Mouse (Mus musculus) adrenal gland, postnatal 0 days (tissue): ENCODE data around the gene Ccdc153. TPM values are rescaled to one million over a fixed set of nuclear protein-coding genes. Genes with fewer than 3 reads are reported as not detected.

ENCODE experiments used
- polyA plus RNA-seq: library from polyadenylated mRNA; unstranded; fragments of >200 nt; fragmentation: Nextera tagmentation; extraction: Ambion mirVana; gene quantifications from 2 replicates; pipeline ENCODE4 v1.2.1, GENCODE M21; 2015

The Ccdc153 gene
- 2.3 and 4.2 TPM in 2 replicates for polyA plus RNA-seq

DNA sequence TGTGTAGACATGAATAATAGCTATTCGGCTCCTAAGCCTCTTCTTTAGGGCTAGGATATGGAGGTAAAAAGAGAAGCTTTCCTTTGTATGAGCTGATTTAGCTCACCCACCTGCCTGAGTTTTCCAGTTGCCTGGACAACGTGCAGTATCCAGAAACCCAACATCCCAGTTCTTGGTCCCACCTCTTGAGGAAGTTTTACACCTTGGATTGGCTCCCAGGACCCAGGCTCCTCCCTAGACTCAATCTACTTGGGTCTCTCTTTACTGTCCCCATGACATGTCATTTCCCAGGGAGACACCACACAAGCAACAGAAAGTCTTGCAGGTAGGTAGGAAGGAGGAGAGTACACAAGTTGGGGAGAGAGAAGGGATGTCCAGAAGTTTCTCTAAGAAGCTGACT is at the start of gene Ccdc153:
TSS of gene Ccdc153 (plus strand) at position 278 of the 400 bp plus-strand sequence.

DNA sequence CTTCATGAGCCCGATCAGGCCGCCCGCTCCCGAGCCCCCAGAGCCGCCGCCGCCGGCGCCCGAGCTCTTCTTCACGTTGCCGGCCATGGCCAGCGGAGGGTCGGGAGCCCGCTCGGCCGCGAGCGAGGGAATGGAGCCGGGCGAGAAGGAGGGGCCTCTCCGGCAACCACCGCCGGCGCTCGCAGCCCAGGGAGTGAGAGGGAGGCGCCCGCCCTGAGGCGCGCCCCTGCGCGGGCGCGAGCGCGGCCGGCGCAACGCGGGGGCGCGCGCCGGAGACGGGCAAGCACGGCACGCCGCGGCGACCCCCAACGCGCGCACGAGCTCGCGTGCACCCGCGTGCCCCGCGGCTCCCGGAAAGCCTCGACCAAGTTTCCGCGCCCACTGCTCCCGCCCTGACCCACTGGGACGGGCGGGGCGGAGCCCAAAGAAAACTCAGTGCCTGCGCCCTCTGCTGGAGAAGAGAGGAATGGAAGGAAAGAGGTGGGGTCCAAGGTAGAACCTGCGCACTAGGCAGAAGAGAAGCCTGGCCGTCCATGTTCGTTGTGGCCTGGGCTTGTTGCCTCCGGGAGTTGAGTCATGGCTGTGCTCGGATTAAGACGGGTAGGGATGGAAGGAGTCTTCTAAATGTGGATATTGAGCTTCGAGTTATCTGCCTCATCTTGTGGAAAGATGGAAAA is 6.5 kb upstream of the Ccdc153 start, which contains the start of gene Cbl:
TSS of gene Cbl (minus strand) at position 248 of the 677 bp plus-strand sequence.

DNA sequence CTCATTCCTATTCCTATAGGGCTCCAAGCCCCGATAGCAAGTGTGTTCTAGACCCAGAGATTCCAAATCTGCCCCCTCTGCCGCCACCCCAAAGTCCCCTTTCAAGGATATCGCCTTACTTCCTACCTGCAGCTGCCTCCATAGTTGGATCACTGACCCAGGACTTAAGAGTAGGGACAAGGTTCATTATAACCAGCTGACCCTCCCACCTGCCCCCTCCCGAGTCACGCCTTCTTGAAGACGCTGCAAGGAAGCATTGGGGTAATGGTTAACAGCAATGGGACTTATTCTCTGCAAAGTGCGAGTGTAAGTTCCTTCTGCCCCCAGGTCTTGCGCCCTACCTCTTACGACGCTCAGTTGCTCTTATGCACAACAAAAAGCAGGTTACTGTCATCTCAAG is 10.8 kb downstream of the Ccdc153 start, which contains the start of gene Pdzd3:
TSS of gene Pdzd3 (minus strand) at position 158 of the 400 bp plus-strand sequence.

DNA sequence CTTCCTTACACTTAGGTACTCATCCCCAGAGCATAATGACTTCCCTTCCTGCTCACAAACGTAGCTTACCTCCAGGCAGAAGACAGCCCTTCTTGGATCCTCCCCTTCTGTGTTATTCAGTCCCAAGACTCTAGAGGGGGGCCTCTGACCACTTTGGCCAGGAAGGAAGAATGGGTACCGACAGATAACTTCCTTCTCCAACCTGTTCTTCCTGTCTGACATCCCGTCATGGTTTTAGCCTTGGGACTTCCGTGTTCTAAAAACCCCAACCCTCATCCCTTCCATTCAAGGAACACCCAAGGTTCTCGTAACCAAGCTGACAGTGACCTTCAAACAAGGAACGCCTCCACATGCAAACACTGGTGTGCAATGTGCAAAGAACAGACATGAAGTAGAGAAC is 28.0 kb downstream of the Ccdc153 start, which contains the start of gene Nlrx1:
TSS of gene Nlrx1 (minus strand) at position 168 of the 400 bp plus-strand sequence.

DNA sequence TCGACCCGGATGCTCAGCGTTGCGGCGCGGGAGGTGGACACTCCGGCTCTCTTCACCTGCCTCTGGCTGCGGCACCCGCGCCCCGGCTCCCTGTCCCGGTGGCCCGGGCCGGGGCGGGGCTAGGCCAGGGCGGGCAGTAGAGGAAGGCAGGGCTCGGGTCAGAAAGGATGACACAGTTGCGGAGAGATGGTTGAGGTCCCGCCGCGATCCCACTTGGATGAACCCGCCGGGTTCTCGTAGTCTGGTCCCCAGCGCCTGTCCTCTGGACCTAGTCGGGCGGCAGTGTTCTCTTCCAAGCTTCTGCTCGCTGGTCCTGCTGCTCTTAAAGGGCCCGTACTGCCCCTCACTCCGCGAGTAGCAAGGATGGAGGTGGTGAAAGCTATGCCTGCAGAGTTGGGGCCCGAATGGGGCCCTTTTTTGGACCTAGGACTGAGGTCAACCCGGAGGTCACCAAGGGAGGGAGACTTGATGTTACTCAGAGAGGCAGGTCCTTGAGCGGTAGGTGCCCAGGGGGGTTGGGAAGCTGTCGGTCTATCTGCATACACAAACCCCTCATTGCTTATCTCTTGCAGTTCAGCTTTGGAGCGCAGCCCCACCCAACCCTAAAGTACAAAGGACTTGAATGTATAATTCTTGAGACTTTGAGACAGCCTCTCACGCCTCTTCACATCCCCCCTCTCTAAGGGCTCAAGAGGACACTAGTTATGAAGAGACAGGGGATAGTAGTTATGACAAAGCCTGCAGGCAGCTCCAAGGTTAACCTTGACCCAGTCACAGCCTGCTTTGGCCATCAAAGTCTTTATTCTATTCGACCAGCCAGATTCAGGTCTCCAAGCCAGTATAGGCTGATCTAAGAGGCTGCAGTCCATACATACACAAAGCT is 47.8 kb downstream of the Ccdc153 start, which contains the start of gene Abcg4:
TSS of gene Abcg4 (minus strand) at position 540 of the 883 bp plus-strand sequence.

Other genes with a start within 250 kb of the Ccdc153 start
- 10.9 and 19.0 TPM in 2 replicates for gene Thy1, start 197.3 kb upstream of the Ccdc153 start, polyA plus RNA-seq
- 10.1 and 14.3 TPM in 2 replicates for gene Usp2, start 173.7 kb upstream of the Ccdc153 start, polyA plus RNA-seq
- 0.03 and 0.11 TPM in 2 replicates for gene Mfrp, start 138.9 kb upstream of the Ccdc153 start, polyA plus RNA-seq
- 12.8 and 16.9 TPM in 2 replicates for gene C1qtnf5, start 133.4 kb upstream of the Ccdc153 start, polyA plus RNA-seq
- gene Gm49380, start 127.2 kb upstream of the Ccdc153 start, polyA plus RNA-seq = 0.16 and 0.28 TPM in 2 replicates
- 22.4 and 35.7 TPM in 2 replicates for gene Rnf26, start 127.2 kb upstream of the Ccdc153 start, polyA plus RNA-seq
- gene Mcam, start 106.2 kb upstream of the Ccdc153 start, polyA plus RNA-seq = 27.4 and 36.3 TPM in 2 replicates
- 5.7 and 7.4 TPM in 2 replicates for gene Cbl, start 6.6 kb upstream of the Ccdc153 start, polyA plus RNA-seq
- 0.32 and 0.58 TPM in 2 replicates for gene Pdzd3, start 10.8 kb downstream of the Ccdc153 start, polyA plus RNA-seq
- 14.2 and 22.7 TPM in 2 replicates for gene Nlrx1, start 27.9 kb downstream of the Ccdc153 start, polyA plus RNA-seq
- gene Abcg4, start 47.9 kb downstream of the Ccdc153 start, polyA plus RNA-seq = 8.9 and 12.6 TPM in 2 replicates
- 9.4 and 11.5 TPM in 2 replicates for gene Hinfp, start 65.0 kb downstream of the Ccdc153 start, polyA plus RNA-seq
- 10.9 and 11.3 TPM in 2 replicates for gene C2cd2l, start 79.6 kb downstream of the Ccdc153 start, polyA plus RNA-seq
- 27.4 and 35.8 TPM in 2 replicates for gene Dpagt1, start 85.3 kb downstream of the Ccdc153 start, polyA plus RNA-seq
- gene H2afx, start 94.0 kb downstream of the Ccdc153 start, polyA plus RNA-seq = 99.2 and 108 TPM in 2 replicates
- 110 and 170 TPM in 2 replicates for gene Hmbs, start 103.6 kb downstream of the Ccdc153 start, polyA plus RNA-seq
- gene Vps11, start 121.0 kb downstream of the Ccdc153 start, polyA plus RNA-seq = 27.1 and 43.2 TPM in 2 replicates
- 11.9 and 23.6 TPM in 2 replicates for gene Hyou1, start 138.8 kb downstream of the Ccdc153 start, polyA plus RNA-seq
- gene Slc37a4, start 156.2 kb downstream of the Ccdc153 start, polyA plus RNA-seq = 21.6 and 31.8 TPM in 2 replicates
- gene Rps25, start 166.5 kb downstream of the Ccdc153 start, polyA plus RNA-seq = 2,801 and 4,350 TPM in 2 replicates
- gene Trappc4, start 166.9 kb downstream of the Ccdc153 start, polyA plus RNA-seq = 160 and 163 TPM in 2 replicates
- gene Ccdc84, start 177.9 kb downstream of the Ccdc153 start, polyA plus RNA-seq = 17.8 and 22.2 TPM in 2 replicates
- not detected in 2 replicates for gene Foxr1, start 200.5 kb downstream of the Ccdc153 start, polyA plus RNA-seq
- 0.11 TPM in 1 of 2 replicates, not detected in the other for gene Upk2, start 214.3 kb downstream of the Ccdc153 start, polyA plus RNA-seq
- 8.2 and 8.6 TPM in 2 replicates for gene Bcl9l, start 242.1 kb downstream of the Ccdc153 start, polyA plus RNA-seq